Mouse (Mus musculus) adrenal gland, postnatal 14 days (tissue): ENCODE results near the gene 4933416C03Rik. TPM values are rescaled to one million over a fixed set of nuclear protein-coding genes. Genes with fewer than 3 reads are reported as not detected.

ENCODE experiments used
- DNase-seq: peaks from one replicate; pipeline ENCODE4 v3.0.0; 2021; ENCODE audit warnings: mixed read lengths
- long read RNA-seq, 2 experiments: library from polyadenylated mRNA; stranded (forward); transcript quantifications; one replicate each; pipeline ENCODE4 v2.0.0; 2021
- total RNA-seq: library from RNA; stranded (reverse); gene quantifications from 2 replicates; pipeline ENCODE4 v1.2.3, GENCODE M21; 2021

The 4933416C03Rik gene
- not detected in 2 replicates for total RNA-seq
- long read RNA-seq, experiment 1 = 0 reads
- long read RNA-seq, experiment 2 = 0 reads

DNA sequence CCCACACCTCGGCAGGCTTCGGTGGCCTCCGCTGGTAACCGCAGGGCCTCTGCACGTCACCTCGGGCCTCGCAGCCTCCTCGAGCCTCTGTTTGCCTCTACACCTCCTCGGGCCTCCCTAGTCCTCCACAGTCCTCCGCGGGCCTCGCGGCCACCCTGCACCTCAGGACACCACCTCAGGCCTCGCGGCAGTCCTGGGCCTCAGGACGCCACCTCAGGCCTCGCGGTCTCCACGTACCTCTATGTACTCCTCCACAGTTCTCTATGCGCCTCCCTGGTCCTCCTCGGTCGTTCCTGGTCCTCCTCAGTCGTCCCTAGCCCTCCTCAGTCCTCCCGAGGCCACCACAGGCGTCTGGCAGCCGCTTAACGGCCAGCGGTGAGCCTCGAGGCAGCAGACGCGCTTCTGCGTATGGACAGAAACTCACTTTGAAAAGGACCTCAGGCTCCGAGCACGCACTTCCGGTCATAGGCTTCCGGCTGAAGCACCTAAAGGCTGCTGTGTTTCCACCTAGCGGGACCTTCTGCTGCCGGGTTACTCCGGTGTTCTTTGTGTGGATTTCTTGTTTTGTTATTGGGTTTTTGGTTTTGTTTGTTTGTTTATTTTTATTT is at the start of gene 4933416C03Rik:
4933416C03Rik (minus strand) TSS at position 51 of the 608 bp plus-strand sequence.
- DNase-seq = no peak

GRCm38 (mm10) chr10:116162338-116162737 is 48.6 kb upstream of the 4933416C03Rik start:
- DNase-seq = no peak

- no peak for DNase-seq
Observed at GRCm38 (mm10) chr10:116156699-116157098, 43.0 kb upstream of the 4933416C03Rik start.

DNA sequence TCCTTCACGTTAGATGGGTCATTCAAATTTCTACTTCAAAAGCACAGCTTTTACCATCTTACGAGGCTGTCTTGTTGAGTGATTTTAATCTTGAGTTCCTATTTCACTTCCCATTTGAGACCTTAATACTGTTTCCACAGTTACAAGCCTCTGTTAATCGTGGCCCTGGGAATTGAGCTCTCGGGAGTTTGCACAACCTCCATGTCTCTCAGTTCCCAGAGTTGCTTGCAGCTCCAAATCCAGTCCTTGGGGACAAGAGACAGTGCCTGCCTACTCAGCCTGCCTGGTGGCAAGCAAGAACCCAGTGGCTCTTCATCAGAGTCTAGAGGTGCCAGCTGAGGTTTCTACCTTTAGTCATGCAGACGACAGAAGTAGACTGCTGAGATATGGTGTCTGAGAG is 41.0 kb upstream of the 4933416C03Rik start:
- DNase-seq = peak; percentile 9

GRCm38 (mm10) chr10:116146091-116146490 is 32.4 kb upstream of the 4933416C03Rik start:
- no peak for DNase-seq

DNA sequence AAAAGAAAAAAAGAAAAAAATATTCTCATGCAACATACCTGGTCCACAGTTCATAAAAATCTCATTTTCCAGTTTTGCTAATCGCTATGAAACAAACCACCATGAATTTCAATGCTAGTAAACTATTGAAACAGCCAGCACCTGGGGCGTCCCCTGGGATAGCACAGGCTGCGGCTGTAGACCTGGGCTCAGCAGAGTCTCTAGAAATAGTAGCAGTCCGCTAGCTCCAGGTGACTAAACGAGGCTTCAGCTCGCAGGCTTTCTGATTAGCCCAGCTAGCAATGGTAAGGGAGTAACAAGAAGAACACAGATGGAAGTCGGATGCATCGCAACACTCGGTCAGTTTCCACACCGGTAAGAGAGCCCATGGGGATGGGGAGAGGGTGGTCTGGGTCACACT is 30.0 kb upstream of the 4933416C03Rik start:
- no peak for DNase-seq

- no peak for DNase-seq
Observed at GRCm38 (mm10) chr10:116140226-116140625, 26.5 kb upstream of the 4933416C03Rik start.

DNA sequence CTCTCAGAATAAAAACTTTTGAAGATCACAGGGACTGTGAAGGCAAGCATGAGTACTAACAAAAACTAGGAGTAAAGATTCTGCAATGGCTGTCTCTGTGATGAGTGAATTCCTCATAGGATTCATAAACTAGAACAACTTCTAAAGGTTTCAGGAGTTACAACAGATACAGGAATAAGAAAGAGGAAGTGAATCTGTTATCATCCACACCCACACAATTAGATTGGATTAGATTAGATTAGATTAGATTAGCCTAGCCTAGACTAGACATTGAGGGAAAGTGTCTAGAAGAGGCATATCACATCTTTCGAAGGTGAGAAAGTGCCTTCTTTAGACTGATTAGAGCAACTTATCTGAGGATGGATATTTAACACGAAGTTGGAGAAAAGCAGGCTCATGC is 21.5 kb upstream of the 4933416C03Rik start:
- DNase-seq = no peak

GRCm38 (mm10) chr10:116132233-116132632 is 18.5 kb upstream of the 4933416C03Rik start:
- DNase-seq = no peak

GRCm38 (mm10) chr10:116131223-116131622 is 17.5 kb upstream of the 4933416C03Rik start:
- no peak for DNase-seq

GRCm38 (mm10) chr10:116130401-116130800 is 16.7 kb upstream of the 4933416C03Rik start:
- no peak for DNase-seq

DNA sequence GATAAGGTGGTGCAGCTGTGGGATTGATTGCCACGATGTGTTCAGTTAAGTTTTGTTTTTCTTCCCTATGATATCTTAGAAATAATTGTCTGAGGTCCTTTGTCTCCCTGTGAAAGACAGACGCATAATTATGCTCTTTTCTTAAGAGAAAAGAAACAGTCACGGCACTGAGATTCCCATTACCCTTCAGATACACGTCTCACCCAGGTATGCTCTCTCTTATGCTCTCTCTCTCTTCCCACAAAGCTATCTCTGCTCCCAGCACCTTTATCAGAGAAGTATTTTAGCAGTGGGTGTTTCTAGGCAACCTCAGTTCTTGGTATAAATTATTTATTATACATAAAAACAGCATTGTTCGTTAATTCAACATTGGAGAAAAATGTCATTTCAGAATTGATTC is 11.6 kb upstream of the 4933416C03Rik start:
- no peak for DNase-seq

GRCm38 (mm10) chr10:116123808-116124207 is 10.1 kb upstream of the 4933416C03Rik start:
- DNase-seq = no peak

DNA sequence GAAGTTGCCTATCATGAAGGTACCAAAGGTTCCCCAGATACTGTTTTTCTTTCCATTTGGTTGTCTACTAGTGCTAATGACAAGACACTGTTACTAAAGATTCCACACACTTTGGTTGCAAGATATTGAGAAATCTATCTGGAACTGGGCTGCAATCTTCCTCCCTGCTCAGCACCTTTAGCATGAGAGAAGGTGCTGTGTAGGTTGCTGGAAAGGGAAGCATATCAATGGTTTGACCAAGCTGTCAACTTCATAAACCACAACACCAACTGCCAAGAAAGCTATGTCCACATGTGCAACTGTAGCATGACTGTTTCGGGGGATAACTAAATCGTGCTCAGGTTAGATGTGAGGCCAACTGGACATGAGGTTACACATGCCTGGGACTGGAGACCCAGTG is 7.7 kb upstream of the 4933416C03Rik start:
- DNase-seq = no peak

GRCm38 (mm10) chr10:116117060-116117459 is 3.3 kb upstream of the 4933416C03Rik start:
- no peak for DNase-seq

DNA sequence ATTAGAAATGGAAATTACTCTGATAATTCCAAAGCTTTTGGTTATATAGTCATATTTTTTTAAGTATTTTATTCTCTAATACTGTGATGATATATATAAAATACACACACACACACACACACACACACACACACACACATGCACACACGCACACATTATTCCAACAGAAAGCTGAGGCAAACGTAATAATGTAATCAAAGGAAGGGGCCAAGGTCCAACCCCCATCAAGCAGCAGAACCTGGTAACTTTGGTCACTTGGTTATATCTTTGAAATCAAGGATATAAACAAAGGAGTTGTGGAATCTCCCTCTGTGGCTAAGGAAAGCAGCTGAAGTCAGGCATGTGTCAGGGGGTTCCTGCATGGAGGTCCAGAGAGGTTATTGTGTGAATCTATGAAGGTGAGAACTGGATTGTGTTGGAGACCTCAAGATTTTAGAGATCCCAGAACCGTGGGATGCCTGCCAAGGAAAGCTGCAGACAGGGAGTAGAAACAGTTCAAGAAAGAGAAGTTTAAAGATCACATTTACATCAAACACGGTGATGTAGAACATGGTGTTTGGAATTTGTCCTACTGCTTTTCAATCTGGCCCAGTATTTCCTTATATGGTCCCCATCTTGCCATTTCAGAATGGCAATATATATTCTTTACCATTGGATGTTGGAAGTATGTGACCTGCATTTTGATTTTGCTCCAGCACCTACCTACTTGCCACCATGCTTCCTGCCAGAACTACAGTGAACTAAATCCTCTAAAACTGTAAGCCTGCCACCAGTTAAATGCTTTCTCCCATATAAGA is 2.4 kb upstream of the 4933416C03Rik start:
- no peak for DNase-seq

GRCm38 (mm10) chr10:116112868-116113267 is 849 bp downstream of the 4933416C03Rik start:
- no peak for DNase-seq

GRCm38 (mm10) chr10:116108730-116109129 is 5.0 kb downstream of the 4933416C03Rik start:
- no peak for DNase-seq

- DNase-seq = no peak
Observed at GRCm38 (mm10) chr10:116108176-116108575, 5.5 kb downstream of the 4933416C03Rik start.

DNA sequence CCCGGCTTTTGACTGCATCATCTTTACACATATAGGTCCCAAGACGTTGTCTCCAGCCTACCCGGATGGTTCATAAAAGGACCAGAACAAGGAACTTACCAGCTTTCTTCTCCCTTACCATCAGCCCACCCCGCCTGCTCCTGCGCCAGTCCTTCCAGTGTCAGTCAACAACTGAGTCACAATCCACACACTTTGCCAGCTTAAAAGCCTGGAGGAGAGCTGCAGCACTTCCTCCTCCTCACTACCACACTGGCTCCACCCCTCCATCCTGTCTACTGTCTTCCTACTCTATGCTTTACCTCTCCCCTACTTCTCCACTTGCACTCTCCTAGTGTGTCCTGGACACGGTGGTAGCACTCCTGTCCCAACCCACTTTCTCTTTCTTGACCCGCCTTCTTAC is 15.2 kb downstream of the 4933416C03Rik start:
- no peak for DNase-seq

GRCm38 (mm10) chr10:116096466-116096865 is 17.3 kb downstream of the 4933416C03Rik start:
- DNase-seq = no peak

GRCm38 (mm10) chr10:116083965-116084364 is 29.8 kb downstream of the 4933416C03Rik start:
- no peak for DNase-seq

- DNase-seq = no peak
Observed at GRCm38 (mm10) chr10:116080841-116081240, 32.9 kb downstream of the 4933416C03Rik start.

- DNase-seq = no peak
Observed at GRCm38 (mm10) chr10:116079396-116079795, 34.3 kb downstream of the 4933416C03Rik start.
